Mouse (Mus musculus) CD4-positive, CD25-positive, alpha-beta regulatory T cell, adult 2 months (primary cell): ENCODE measurements around the gene Tbx3.

Experiments
- DNase-seq: peaks from one replicate; pipeline ENCODE4 v3.0.0-alpha.2; 2012; ENCODE audit warnings: low read depth, low spot score

The Tbx3 gene

DNA sequence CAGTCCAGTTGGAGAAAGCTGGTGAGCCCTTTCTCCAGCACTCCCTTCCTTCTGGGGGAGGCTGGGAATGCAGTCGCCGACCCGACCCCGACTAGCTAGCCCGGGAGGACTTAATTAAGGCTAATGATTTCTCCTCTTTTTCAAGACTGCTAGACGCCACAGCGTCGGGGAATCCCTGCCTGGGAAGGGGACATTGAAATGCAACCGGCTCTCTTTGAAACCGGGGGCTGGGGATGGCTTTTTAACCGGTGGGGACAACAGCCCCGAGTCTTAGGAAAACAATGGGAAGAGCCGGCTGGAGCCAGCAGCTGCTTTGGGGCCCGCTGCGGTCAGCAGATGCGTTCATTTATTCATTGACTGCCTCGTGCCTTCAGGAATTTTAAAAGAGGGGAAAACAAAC lies 36.0 kb downstream of the Tbx3 start:
- no peak for DNase-seq

DNA sequence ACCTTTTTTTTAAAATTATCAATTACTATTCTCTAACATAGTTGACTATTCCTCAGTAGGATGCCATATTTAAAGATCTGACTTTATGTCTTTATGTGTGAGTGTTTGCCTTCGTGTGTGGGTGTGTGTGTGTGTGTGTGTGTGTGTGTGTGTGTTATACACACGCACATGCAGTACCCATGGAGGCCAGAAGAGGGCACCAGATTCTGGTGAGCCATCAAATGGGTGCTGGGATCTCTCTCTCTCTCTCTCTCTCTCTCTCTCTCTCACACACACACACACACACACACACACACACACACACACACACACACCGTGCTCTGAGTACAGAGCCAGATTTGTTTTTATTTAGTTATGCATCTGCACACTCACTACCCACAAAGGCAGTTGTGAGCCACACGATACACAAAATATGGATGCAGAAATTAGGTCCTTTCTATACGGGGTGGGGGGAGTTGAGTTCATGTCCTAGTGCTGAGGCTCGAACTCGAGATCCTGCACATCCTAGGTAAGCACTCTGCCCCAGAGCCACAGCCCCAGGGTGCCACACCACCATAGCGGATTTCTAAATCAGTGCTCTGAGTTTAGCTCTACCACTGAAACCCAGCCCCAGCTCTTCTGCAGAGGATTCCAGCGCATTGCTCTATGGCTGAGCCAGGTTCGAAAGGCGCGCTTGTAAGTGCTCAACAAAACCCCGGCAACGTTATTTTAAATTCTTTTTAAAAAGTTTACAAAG lies 38.5 kb downstream of the Tbx3 start:
- DNase-seq, result no peak

DNA sequence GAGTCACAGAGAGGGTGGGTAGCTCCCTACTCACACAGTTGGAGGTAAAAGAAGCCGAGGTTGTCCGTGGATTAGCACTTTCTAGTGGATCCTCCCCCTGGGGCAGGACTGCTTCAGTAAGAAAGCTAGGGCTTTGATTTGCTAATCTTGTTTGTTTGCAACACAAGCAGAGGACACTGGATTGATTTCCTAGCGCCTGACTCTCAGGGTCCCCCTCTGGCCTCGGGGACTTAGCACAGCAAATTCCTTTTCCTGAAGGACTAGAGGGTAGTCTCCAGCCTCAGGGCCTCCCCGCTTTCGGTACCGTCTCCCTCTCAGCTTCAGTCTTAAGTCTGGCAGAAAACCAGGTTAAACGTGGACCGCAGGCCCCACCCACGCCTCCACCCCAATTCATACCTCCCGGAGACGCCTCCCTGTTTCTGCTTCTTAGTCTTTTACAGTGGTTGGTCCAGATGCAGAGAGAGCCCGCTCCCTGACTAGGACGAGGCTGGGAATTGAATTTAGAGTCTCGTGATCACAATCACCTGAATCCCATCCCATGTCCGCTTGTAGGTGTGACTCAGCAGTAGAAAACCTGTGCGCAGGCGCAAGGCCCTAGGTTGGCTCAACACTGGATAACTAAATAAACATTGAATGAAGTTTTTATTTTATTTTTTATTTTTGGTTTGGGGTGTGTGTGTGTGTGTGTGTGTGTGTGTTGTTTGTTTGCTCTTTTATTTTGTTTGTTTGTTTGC lies 39.5 kb downstream of the Tbx3 start:
- no peak for DNase-seq

DNA sequence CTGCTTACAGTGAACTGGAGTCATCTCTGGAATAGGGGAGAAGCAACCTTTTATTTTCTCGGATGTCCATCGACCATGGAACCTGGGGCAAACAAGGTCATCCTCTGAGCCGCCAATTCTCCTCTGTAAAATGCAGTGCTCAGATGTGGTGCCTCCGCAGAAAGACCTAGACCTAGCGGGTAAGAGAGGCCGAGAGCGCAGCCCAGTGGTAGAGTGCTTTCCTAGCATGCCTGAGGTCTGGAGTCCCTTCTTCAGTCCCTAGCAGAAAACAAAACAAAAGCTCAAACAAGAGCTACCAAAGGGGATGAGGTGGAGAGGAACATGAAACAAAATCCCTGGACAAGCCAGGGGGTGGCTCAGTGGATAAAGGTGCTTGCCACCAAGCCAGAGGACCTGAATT lies 40.3 kb downstream of the Tbx3 start:
- no peak for DNase-seq

DNA sequence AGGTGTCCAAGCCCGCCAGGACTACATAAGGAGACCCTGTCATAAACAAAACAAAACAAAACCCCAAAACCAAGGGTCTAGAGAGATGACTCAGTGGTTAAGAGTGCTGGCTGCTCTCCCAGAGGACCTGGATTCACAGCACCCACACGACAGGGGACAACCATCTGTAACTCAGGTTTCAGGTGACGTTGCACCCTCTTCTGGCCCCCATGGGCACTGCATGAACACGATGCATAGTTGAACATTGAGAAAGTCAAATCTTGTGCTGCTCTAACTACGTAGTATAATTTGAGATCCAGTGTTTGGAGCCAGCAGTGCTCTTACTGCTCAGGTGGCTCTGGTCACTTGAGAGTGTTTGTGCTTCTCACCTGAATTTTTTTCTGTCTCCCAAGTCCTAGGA lies 41.2 kb downstream of the Tbx3 start:
- no peak for DNase-seq

DNA sequence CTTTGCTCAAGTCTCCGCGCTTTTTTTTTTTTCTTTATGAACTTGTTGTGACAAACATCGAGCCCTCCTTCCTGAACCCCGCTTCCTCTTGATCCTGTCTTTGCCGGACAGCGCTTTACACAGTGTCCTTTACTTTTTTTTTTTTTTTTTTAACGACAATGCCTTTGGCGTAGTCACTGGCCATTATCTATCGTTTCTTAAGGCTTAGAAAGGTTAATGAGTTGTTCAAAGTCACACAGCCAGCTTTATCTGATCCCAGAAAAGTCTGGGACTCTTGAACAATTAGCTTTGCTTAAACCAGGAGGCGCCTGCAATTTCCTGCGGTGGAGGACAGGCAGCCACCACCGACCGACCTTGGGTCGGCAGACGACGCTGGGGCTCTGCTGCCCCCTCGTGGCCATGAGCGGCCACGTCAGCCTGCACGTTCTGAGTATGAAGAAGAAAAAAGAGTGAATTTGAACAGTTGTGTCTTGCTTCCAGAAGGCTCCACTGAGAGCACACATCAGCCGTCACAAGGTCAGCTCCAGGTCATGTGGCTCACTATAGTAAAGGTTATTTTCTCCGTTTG lies 42.3 kb downstream of the Tbx3 start:
- peak; percentile 67 for DNase-seq

DNA sequence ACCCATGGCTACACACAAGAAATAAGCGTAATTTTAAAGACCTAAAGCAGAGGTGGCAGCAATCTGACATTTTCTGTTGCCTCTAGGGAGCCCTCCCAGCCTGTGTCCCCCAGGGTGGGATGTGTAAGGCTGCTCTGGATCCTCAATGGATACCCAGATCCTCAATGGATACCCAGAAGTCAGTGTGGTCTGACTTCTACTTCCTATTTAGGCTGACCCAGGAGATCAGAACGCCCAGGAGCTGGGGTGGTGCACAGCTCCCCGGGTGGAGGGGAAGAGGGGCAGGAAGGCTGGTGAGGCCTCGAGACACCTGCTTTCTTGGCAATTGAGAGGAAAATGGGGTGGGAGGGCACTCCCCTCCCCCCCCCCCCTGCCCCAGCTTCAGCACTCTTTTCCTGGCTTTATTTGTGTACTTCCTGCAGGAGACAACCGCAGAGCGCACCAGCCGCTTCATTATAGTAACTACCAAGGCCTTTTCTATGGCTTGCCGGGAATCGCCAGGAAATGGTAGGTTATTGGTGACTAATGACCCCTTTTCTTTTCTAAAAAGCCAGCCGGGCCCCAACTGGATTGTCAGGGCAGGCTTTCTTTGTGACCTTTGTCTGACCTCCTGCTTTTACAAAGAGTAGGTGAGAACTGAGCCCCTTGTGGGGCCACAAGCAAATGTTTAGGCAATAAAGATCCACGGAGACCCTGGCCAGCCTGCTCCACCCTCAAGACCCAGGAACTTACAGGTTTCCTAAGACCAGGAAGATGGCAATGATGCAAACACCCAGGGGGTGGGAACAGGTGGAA lies 50.2 kb downstream of the Tbx3 start:
- no peak for DNase-seq

DNA sequence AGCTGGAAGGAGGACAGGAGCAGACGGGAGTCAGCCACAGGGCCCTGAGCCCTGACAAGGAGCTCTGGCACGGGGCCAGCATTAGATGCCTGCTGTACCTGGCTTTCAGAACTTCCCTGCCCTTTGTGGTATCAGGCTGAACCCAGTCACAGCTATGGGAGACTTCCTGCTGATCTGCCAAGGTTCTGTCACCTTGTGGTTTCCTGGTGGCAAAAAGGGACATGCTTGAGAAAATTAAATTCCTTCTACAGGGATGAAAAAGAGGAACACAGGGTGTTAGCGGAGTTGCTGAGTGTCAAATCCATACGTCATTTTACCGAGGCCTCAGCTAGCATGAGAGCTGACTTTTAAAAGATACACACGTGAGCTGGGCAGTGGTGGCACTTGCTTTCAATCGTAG lies 62.5 kb downstream of the Tbx3 start:
- no peak for DNase-seq
